Mouse (Mus musculus) right cerebral cortex, postnatal 4 days (tissue): ENCODE results near the gene Gm382.

Experiments used
- DNase-seq: peaks from one replicate; pipeline ENCODE4 v3.0.0-alpha.2; 2022

Gm382 gene

GRCm38 (mm10) chrX:127039672-127040071 lies at the start of gene Gm382:
Gm382 (plus strand) TSS chrX:127039972.
- DNase-seq, result no peak

GRCm38 (mm10) chrX:127070179-127070578 lies 30.4 kb downstream of the Gm382 start:
- no peak for DNase-seq

GRCm38 (mm10) chrX:127091282-127091681 lies 51.5 kb downstream of the Gm382 start:
- DNase-seq, result no peak

- DNase-seq, result no peak
These were observed 53.3 kb downstream of the Gm382 start for GRCm38 (mm10) chrX:127093036-127093435.

GRCm38 (mm10) chrX:127093961-127094360 lies 54.2 kb downstream of the Gm382 start:
- no peak for DNase-seq

GRCm38 (mm10) chrX:127104341-127104740 lies 64.6 kb downstream of the Gm382 start:
- no peak for DNase-seq
